Mouse (Mus musculus) neural tube, embryonic 12.5 days (tissue): ENCODE data around the gene Gtf3c2. TPM values are rescaled to one million over a fixed set of nuclear protein-coding genes. Genes with fewer than 3 reads are reported as not detected.

Experiments used
- ATAC-seq: fragments of 200-750 bp; cut with Nextera tagmentation; 2 replicates; pipeline ENCODE4 v1.8.0; 2017; ENCODE audit warnings: low read depth, mild to moderate bottlenecking, moderate TSS enrichment, moderate library complexity; ENCODE audit not compliant: low FRiP score
- H3K27ac ChIP-seq: fragments of 300-500 bp; sonication (generic); 2 replicates; pipeline ENCODE4 v1.5.1; 2016
- H3K27me3 ChIP-seq: fragments of 300-500 bp; sonication (generic); replicated peaks from 2 replicates; pipeline ENCODE4 v1.6.1; 2016; ENCODE audit warnings: mild to moderate bottlenecking
- H3K36me3 ChIP-seq: fragments of 300-500 bp; sonication (generic); 2 replicates; pipeline ENCODE4 v1.6.1; 2016; ENCODE audit warnings: mild to moderate bottlenecking
- H3K4me1 ChIP-seq: fragments of 300-500 bp; sonication (generic); 2 replicates; pipeline ENCODE4 v1.6.1; 2016
- H3K4me2 ChIP-seq: fragments of 300-500 bp; sonication (generic); replicated peaks from 2 replicates; pipeline ENCODE4 v1.6.1; 2016; ENCODE audit warnings: mild to moderate bottlenecking
- H3K4me3 ChIP-seq: fragments of 300-500 bp; sonication (generic); 2 replicates; pipeline ENCODE4 v1.5.1; 2016
- H3K9ac ChIP-seq: fragments of 300-500 bp; sonication (generic); 2 replicates; pipeline ENCODE4 v1.6.1; 2016; ENCODE audit warnings: mild to moderate bottlenecking
- H3K9me3 ChIP-seq: fragments of 300-500 bp; sonication (generic); 2 replicates; pipeline ENCODE4 v1.6.1; 2016; ENCODE audit warnings: mild to moderate bottlenecking
- WGBS: fragments of 180-500 bp; shearing (Covaris S2); methylation state at CpG from one replicate; pipeline ENCODE4 v1.1.7; 2016; 5-methylcytosine and 5-hydroxymethylcytosine counted together
- polyA plus RNA-seq: library from polyadenylated mRNA; unstranded; fragments of >200 nt; fragmentation: Nextera tagmentation; extraction: Ambion mirVana; gene quantifications from 2 replicates; pipeline ENCODE4 v1.2.1, GENCODE M21; 2016

The Gtf3c2 gene
- polyA plus RNA-seq, 1 experiment from 2014 or later: 90.5 TPM

DNA sequence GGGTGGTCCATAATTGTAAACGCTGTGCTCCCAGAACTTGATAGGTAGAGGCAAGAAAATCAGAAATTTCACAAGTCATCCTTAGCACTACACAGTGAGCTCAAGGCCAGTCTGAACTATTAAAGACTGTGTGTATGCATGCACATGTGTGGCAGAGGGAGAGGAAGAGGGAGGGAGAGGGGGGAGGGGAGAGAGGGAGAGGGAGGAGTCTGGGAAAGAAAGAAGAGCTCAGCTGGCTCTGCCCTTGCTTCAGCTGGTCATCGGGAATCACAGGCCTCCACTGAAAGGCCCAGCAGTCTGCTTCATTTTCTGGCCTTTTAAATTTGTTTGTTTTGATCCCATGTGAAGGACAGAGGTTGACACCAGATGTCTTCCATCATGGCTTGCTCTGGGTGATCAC lies 56.5 kb downstream of the Gtf3c2 start:
- Histone ChIP-seq H3K27ac (no peak overlapping the region), H3K27me3 (no peaks in the 10 kb centered on the region), H3K4me2 (no peak overlapping the region), H3K4me3 (no peak overlapping the region), H3K9ac (no peak overlapping the region), H3K4me1 (no peaks in the 10 kb centered on the region), H3K36me3 (no peaks in the 10 kb centered on the region), H3K9me3 (no peaks in the 10 kb centered on the region)
- WGBS: 60% methylated on average over 2 of the region's 2 CpGs
- no peak for ATAC-seq

DNA sequence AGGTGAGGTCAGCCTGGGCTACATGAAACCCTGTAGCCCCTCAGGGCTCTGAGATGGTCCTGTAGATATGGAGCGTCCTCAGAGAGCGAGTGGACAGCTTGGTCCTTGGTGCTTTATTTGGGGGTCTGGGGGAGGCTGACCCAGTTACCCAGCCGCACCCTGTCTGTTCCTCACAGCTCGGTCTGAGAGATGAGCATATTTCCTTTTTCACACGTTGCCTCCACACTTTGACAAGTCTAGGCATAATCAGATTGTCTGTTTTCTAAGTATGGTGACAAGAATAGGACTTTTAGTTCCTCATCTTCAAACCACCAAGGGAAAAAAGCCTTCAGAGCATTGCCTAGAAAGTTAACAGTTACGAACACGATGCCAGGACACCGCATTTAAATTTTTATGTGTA lies 58.8 kb downstream of the Gtf3c2 start:
- H3K4me1 ChIP-seq: no peaks in the 10 kb centered on the region
- H3K4me3 ChIP-seq: no peak overlapping the region
- no peaks in the 10 kb centered on the region for H3K9me3 ChIP-seq
- no peaks in the 10 kb centered on the region for H3K36me3 ChIP-seq
- WGBS: 90% methylated on average over 8 of the region's 8 CpGs
- H3K27me3 ChIP-seq: peaks cover 4% of the 10 kb centered on the region; the same call in 1 of the 2 replicates
- no peak for ATAC-seq
- no peak overlapping the region for H3K27ac ChIP-seq
- H3K9ac ChIP-seq: no peak overlapping the region
- no peak overlapping the region for H3K4me2 ChIP-seq

DNA sequence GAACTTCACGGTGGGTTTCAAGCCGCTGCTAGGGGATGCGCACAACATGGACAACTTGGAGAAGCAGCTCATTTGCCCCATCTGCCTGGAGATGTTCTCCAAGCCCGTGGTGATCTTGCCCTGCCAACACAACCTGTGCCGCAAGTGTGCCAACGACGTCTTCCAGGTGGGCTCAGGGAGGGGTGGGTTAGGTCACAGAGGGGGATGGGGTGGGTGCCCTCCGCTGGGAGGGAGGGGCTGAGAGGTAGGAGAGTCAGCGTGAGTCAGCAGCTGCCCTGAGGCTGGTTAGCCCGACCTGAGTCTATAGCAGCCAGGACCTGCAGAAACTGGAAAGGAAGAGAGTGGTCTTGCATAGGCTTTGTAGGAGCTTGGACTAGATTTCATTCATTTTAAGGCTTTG lies 63.0 kb downstream of the Gtf3c2 start:
- no peak for ATAC-seq

DNA sequence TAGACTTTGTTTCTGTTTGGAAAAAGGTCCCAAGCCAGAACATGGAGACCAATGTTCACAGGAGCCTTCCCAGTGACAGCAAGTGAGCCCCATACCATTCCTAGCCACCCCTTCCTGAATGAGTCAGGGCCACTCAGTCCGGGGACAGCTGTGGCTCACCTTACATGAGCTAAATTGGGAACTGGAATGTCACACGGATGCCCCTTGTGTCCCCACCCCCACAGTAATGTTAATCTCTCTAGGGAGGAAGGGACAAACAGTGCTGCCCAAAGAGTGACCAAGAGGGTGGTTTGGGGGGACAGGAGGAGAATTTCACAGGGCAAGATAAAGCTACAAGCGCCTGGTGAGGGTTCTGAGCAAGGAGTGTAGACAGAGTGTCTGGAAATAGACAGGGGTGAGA lies 63.6 kb downstream of the Gtf3c2 start, which contains the start of gene Trim54:
Gene Trim54 (plus strand): TSS at position 359 of the 400 bp plus-strand sequence.
- Histone ChIP-seq H3K27ac (no peak within 1 kb of the TSS), H3K4me2 (no peak within 1 kb of the TSS), H3K9ac (no peak within 1 kb of the TSS), H3K27me3 (peaks cover 4% of the 10 kb centered on the region; the same call in 1 of the 2 replicates), H3K9me3 (no peaks in the 10 kb centered on the region), H3K4me3 (no peak within 1 kb of the TSS), H3K36me3 (no peaks in the 10 kb centered on the region), H3K4me1 (no peaks in the 10 kb centered on the region)
- ATAC-seq: no peak
- 46% methylated on average over 3 of the region's 3 CpGs for WGBS

More for the DNA sequence above, 63.0 kb downstream of the Gtf3c2 start:
- H3K36me3 ChIP-seq: no peaks in the 10 kb centered on the region
- no peak overlapping the region for H3K27ac ChIP-seq
- peaks cover 4% of the 10 kb centered on the region; the same call in 1 of the 2 replicates for H3K27me3 ChIP-seq
- 27% methylated on average over 10 of the region's 10 CpGs for WGBS
- H3K9ac ChIP-seq: no peak overlapping the region
- no peak overlapping the region for H3K4me2 ChIP-seq
- no peaks in the 10 kb centered on the region for H3K4me1 ChIP-seq
- no peak overlapping the region for H3K4me3 ChIP-seq
- no peaks in the 10 kb centered on the region for H3K9me3 ChIP-seq

DNA sequence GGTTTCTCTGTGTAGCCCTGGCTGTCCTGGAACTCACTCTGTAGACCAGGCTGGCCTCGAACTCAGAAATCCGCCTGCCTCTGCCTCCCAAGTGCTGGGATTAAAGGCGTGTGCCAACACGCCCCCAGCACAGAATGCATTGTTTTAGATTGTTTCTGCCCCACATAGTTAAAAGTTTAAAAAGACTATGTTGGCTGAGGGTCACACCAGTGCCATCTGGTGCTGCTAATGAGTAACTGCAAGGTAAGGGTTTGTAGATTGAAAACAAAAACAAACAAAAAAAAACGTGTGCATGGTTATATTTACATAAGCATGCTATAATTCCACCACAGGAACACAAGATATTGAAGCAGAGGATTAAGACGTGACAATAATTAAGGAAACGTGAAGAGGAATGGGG lies 69.2 kb downstream of the Gtf3c2 start:
- no peaks in the 10 kb centered on the region for H3K9me3 ChIP-seq
- no peak overlapping the region for H3K4me2 ChIP-seq
- no peaks in the 10 kb centered on the region for H3K4me1 ChIP-seq
- WGBS: 41% methylated on average over 7 of the region's 7 CpGs
- no peak overlapping the region for H3K27ac ChIP-seq
- no peak overlapping the region for H3K9ac ChIP-seq
- no peak overlapping the region for H3K4me3 ChIP-seq
- H3K36me3 ChIP-seq: no peaks in the 10 kb centered on the region
- no peaks in the 10 kb centered on the region for H3K27me3 ChIP-seq
- ATAC-seq: no peak

DNA sequence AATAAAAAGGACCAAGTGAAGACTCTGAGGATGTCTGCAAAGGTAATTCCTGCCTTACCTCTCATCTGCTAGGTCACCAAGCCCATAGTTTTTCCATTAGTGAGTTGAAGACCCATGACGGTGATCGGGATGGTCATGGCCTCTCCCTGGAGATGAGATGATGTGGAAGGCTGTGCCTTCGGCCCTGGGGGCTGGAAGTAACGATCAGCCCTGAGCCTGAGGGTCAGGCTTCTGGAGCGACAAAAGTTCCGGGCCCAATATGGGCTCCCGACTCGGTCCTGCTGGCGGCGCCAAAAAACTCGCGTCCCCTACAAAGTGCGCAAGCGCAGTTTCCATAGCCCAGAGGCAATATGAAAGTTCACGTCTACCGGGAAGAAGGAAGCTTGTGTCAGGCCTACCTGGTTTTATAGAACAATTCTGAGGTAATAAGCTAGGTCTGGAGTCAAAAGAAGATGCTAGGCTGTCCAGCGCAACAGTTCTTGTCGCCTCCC lies 71.9 kb downstream of the Gtf3c2 start, which contains the start of gene Slc30a3:
Gene Slc30a3 (minus strand): TSS at position 238 of the 491 bp plus-strand sequence.
- Histone ChIP-seq H3K4me1 (no peaks in the 10 kb centered on the region), H3K9ac (no peak within 1 kb of the TSS), H3K4me3 (no peak within 1 kb of the TSS), H3K27me3 (no peaks in the 10 kb centered on the region), H3K9me3 (no peaks in the 10 kb centered on the region), H3K4me2 (no peak within 1 kb of the TSS), H3K36me3 (no peaks in the 10 kb centered on the region), H3K27ac (no peak within 1 kb of the TSS)
- no peak for ATAC-seq
- WGBS: 91% methylated on average over 18 of the region's 18 CpGs

Other genes with a start within 250 kb of the Gtf3c2 start
- 15.9 and 17.7 TPM in 2 replicates for gene Cgref1, start 234.6 kb downstream of the Gtf3c2 start, polyA plus RNA-seq
- 128 and 130 TPM in 2 replicates for gene Preb, start 219.8 kb downstream of the Gtf3c2 start, polyA plus RNA-seq
- not detected in 2 replicates for gene Tcf23, start 211.5 kb downstream of the Gtf3c2 start, polyA plus RNA-seq
- gene Atraid, start 131.8 kb downstream of the Gtf3c2 start, polyA plus RNA-seq: 119 and 125 TPM in 2 replicates
- 11.0 and 12.2 TPM in 2 replicates for gene Slc5a6, start 131.2 kb downstream of the Gtf3c2 start, polyA plus RNA-seq
- gene Cad, start 125.4 kb downstream of the Gtf3c2 start, polyA plus RNA-seq: 24.2 and 30.1 TPM in 2 replicates
- gene Dnajc5g, start 73.9 kb downstream of the Gtf3c2 start, polyA plus RNA-seq: not detected in 2 replicates
- 16.2 and 18.8 TPM in 2 replicates for gene Slc30a3, start 71.9 kb downstream of the Gtf3c2 start, polyA plus RNA-seq
- 0.79 and 0.88 TPM in 2 replicates for gene Trim54, start 63.4 kb downstream of the Gtf3c2 start, polyA plus RNA-seq
- gene Ucn, start 41.3 kb downstream of the Gtf3c2 start, polyA plus RNA-seq: not detected in 2 replicates
- gene Mpv17, start 25.9 kb downstream of the Gtf3c2 start, polyA plus RNA-seq: 50.3 and 51.5 TPM in 2 replicates
- gene Gm29609, start 233 bp downstream of the Gtf3c2 start, polyA plus RNA-seq: 1.5 and 2.4 TPM in 2 replicates
- gene Snx17, start 13.1 kb upstream of the Gtf3c2 start, polyA plus RNA-seq: 131 and 134 TPM in 2 replicates
- gene Eif2b4, start 13.3 kb upstream of the Gtf3c2 start, polyA plus RNA-seq: 71.7 and 80.3 TPM in 2 replicates
- gene Zfp513, start 22.2 kb upstream of the Gtf3c2 start, polyA plus RNA-seq: 24.2 and 27.3 TPM in 2 replicates
- gene Ppm1g, start 40.5 kb upstream of the Gtf3c2 start, polyA plus RNA-seq: 151 and 161 TPM in 2 replicates
- 150 TPM in 2 replicates for gene Nrbp1, start 60.7 kb upstream of the Gtf3c2 start, polyA plus RNA-seq
- 0.80 and 0.90 TPM in 2 replicates for gene Gm9970, start 61.1 kb upstream of the Gtf3c2 start, polyA plus RNA-seq
- gene Krtcap3, start 71.5 kb upstream of the Gtf3c2 start, polyA plus RNA-seq: 3.1 and 5.1 TPM in 2 replicates
- 41.2 and 43.9 TPM in 2 replicates for gene Ift172, start 111.0 kb upstream of the Gtf3c2 start, polyA plus RNA-seq
- 79.5 and 80.7 TPM in 2 replicates for gene Fndc4, start 115.9 kb upstream of the Gtf3c2 start, polyA plus RNA-seq
- gene Gckr, start 117.3 kb upstream of the Gtf3c2 start, polyA plus RNA-seq: 0.23 and 0.49 TPM in 2 replicates